Comparison of ENCODE assay signal across 8 mouse cellular contexts in the genomic region with DNA sequence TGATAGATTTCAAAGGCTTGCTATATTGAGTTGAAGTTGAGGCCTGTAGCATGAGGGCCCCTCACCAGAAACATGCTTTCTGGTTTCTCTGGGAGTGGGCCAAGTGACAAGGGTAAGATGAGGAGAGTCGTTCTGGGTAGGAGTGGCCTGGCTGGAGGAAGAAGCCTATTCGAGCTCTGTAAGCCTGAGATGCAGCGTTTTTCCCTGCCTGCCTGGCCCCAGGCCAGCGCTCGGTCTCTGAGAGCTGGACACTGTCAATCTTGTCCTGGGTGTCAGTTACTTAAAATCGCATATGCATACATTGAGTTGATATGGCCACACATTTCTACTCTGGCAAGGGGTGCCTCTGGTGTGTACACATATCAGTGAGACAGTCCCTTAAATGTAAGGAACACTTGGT. TPM values are rescaled to one million over a fixed set of nuclear protein-coding genes. Genes with fewer than 3 reads are reported as not detected.
DNase-seq lines count a peak whose midpoint lies in the region; ATAC-seq and TF ChIP-seq lines count a peak whose summit lies in the region.

No protein-coding gene starts in this region.

- H3K9me3 ChIP-seq in limb, embryonic 13.5 days, result no peaks in the 10 kb centered on the region
- no peaks in the 10 kb centered on the region for H3K9me3 ChIP-seq in limb, embryonic 10.5 days (replicated peaks)
- no peaks in the 10 kb centered on the region for H3K9me3 ChIP-seq in heart, embryonic 15.5 days (replicated peaks)

- DNase-seq in limb, embryonic 10.5 days (ENCODE audit: low spot score), result no peak
- DNase-seq in cerebellum, postnatal 36 days, result peak; percentile 17 to 19
- peak; percentile 28 for DNase-seq in lung, postnatal 36 days
- no peak for DNase-seq in adipocyte (ENCODE audit: low spot score)
- no peak for DNase-seq in right cerebral cortex, adult 2 months (ENCODE audit: low spot score in 2 of 2)
- DNase-seq in thymus, adult 2 months, result no peak

- H3K27ac ChIP-seq in limb, embryonic 13.5 days, result 0 out of 2 replicates have a peak overlapping the region, but pooled peaks have one; percentile 48
- no peak overlapping the region for H3K27ac ChIP-seq in limb, embryonic 10.5 days
- peak overlapping the region; percentile 76 for H3K27ac ChIP-seq in heart, embryonic 15.5 days
- H3K27ac ChIP-seq in thymus, adult 2 months (ENCODE audit: control insufficient read depth, insufficient read depth, low read length), result no peak overlapping the region

- no peaks in the 10 kb centered on the region for H3K36me3 ChIP-seq in limb, embryonic 13.5 days
- H3K36me3 ChIP-seq in limb, embryonic 10.5 days, result no peaks in the 10 kb centered on the region
- no peaks in the 10 kb centered on the region for H3K36me3 ChIP-seq in heart, embryonic 15.5 days
- no peaks in the 10 kb centered on the region for H3K36me3 ChIP-seq in thymus, adult 2 months (ENCODE audit: control insufficient read depth, insufficient read depth, low read length)

- peaks cover 14% of the 10 kb centered on the region for H3K4me1 ChIP-seq in limb, embryonic 13.5 days
- H3K4me1 ChIP-seq in limb, embryonic 10.5 days, result peaks cover 7% of the 10 kb centered on the region; the same call in 1 of the 2 replicates
- H3K4me1 ChIP-seq in heart, embryonic 15.5 days (replicated peaks), result peaks cover 13% of the 10 kb centered on the region
- no peaks in the 10 kb centered on the region for H3K4me1 ChIP-seq in thymus, adult 2 months (replicated peaks; ENCODE audit: control insufficient read depth, insufficient read depth, low read length)

- no peak for TF ChIP-seq POLR2A in thymus, adult 2 months (IDR thresholded peaks at IDR 0.05; ENCODE audit: control insufficient read depth, extremely low read depth, insufficient read depth, low read length, poor library complexity)

- 0 out of 2 replicates have a peak overlapping the region, but pooled peaks have one; percentile 11 for H3K4me2 ChIP-seq in limb, embryonic 13.5 days (replicated peaks)
- peak overlapping the region; percentile 26 for H3K4me2 ChIP-seq in heart, embryonic 15.5 days

- TF ChIP-seq CTCF in thymus, adult 2 months (IDR thresholded peaks at IDR 0.05; ENCODE audit: borderline replicate concordance, control insufficient read depth, extremely low read depth, insufficient read depth, low read length, poor library complexity), result no peak

- 36% methylated on average over 6 of the region's 6 CpGs for WGBS in limb, embryonic 13.5 days
- 41% methylated on average over 6 of the region's 6 CpGs for WGBS in limb, embryonic 10.5 days
- 11% methylated on average over 6 of the region's 6 CpGs for WGBS in heart, embryonic 15.5 days
- 69% methylated on average over 6 of the region's 6 CpGs for WGBS in thymus, adult 2 months

- no peak overlapping the region for H3K9ac ChIP-seq in limb, embryonic 13.5 days
- 0 out of 2 replicates have a peak overlapping the region, but pooled peaks have one; percentile 19 for H3K9ac ChIP-seq in heart, embryonic 15.5 days

- peak; percentile 51; the same call in 1 of the 2 replicates for ATAC-seq in limb, embryonic 13.5 days (ENCODE audit: low FRiP score, low read depth)
- peak; percentile 72 for ATAC-seq in heart, embryonic 15.5 days (replicated peaks; ENCODE audit: insufficient number of reproducible peaks, insufficient read depth, low FRiP score, low read depth)

- no peak overlapping the region for H3K4me3 ChIP-seq in limb, embryonic 13.5 days
- no peak overlapping the region for H3K4me3 ChIP-seq in limb, embryonic 10.5 days
- no peak overlapping the region for H3K4me3 ChIP-seq in heart, embryonic 15.5 days
- no peak overlapping the region for H3K4me3 ChIP-seq in thymus, adult 2 months (ENCODE audit: control insufficient read depth, insufficient read depth, low read length)

- H3K27me3 ChIP-seq in limb, embryonic 13.5 days, result no peaks in the 10 kb centered on the region
- H3K27me3 ChIP-seq in limb, embryonic 10.5 days (ENCODE audit: low read depth, poor library complexity, severe bottlenecking), result no peaks in the 10 kb centered on the region
- H3K27me3 ChIP-seq in heart, embryonic 15.5 days, result no peaks in the 10 kb centered on the region
- H3K27me3 ChIP-seq in thymus, adult 2 months (ENCODE audit: control insufficient read depth, insufficient read depth, low read length), result no peaks in the 10 kb centered on the region

RNA-seq across cellular contexts. Expression of a gene that starts 43.9 kb away (rescaled TPM):
- polyA plus RNA-seq in limb, embryonic 13.5 days (2015; fragmentation: Nextera tagmentation; extraction: Ambion mirVana), result 39.4 and 42.2 TPM in 2 replicates
- polyA plus RNA-seq in limb, embryonic 10.5 days (2016; fragmentation: Nextera tagmentation; extraction: Ambion mirVana), result 19.5 and 22.6 TPM in 2 replicates
- 6.5 and 10.2 TPM in 2 replicates for polyA plus RNA-seq in heart, embryonic 15.5 days (2015; fragmentation: Nextera tagmentation; extraction: Ambion mirVana)
- 1.1 and 1.3 TPM in 2 replicates for polyA plus RNA-seq in thymus, adult 2 months (2012; rRNA removed)

Comparison
In these comparisons a context has a peak if more than half of its experiments do, and no peak if none do; other contexts are left out.
1. H3K27ac ChIP-seq: peak in limb, embryonic 13.5 days (single experiment) and heart, embryonic 15.5 days (single experiment); none in limb, embryonic 10.5 days (single experiment) and thymus, adult 2 months (single experiment).
2. DNase-seq: peak in cerebellum, postnatal 36 days (2 of 2) and lung, postnatal 36 days (single experiment); none in limb, embryonic 10.5 days (single experiment), adipocyte (single experiment), right cerebral cortex, adult 2 months (0 of 2) and thymus, adult 2 months (single experiment).